Mouse (Mus musculus): ENCODE results near the gene Rpl21.

GRCm38 (mm10) chr5:146817583-146817982 is 15.1 kb upstream of the Rpl21 start:
- TF ChIP-seq CTCF (IDR thresholded peaks at IDR 0.05; ENCODE audit: low read depth) (no peak), EP300 (optimal IDR thresholded peaks at IDR 0.05) (no peak)
